ENCODE assay signal across 9 mouse cellular contexts in genomic region chr6:86583601-86584215, GRCm38 (mm10). TPM values are rescaled to one million over a fixed set of nuclear protein-coding genes. Genes with fewer than 3 reads are reported as not detected.
DNase-seq lines count a peak whose midpoint lies in the region; ATAC-seq and TF ChIP-seq lines count a peak whose summit lies in the region.
"Had no signal": no experiment of that assay in that cellular context is flagged by ENCODE, and none has a peak within 500 bp of the region (broad histone marks: within the 10 kb centered on the region; RNA-seq: fewer than 3 reads in every experiment).

No protein-coding gene starts in this region.

- H3K4me2 ChIP-seq in stomach, embryonic 14.5 days (replicated peaks; ENCODE audit: low read depth, low read length): no peak overlapping the region

- no peaks in the 10 kb centered on the region for H3K27me3 ChIP-seq in testis, adult 2 months (ENCODE audit: control insufficient read depth, insufficient read depth, low read length)
- H3K27me3 ChIP-seq in stomach, embryonic 14.5 days (ENCODE audit: control insufficient read depth, insufficient read depth, low read length): no peaks in the 10 kb centered on the region

- H3K36me3 ChIP-seq in testis, adult 2 months (ENCODE audit: control insufficient read depth, insufficient read depth, low read length): no peaks in the 10 kb centered on the region
- H3K36me3 ChIP-seq in stomach, embryonic 14.5 days (ENCODE audit: control insufficient read depth, insufficient read depth, low read length): no peaks in the 10 kb centered on the region

- no peak overlapping the region for H3K4me3 ChIP-seq in testis, adult 2 months (ENCODE audit: control insufficient read depth, low read depth, low read length)
- no peak overlapping the region for H3K4me3 ChIP-seq in stomach, embryonic 14.5 days (ENCODE audit: low read depth, low read length)

- H3K4me1 ChIP-seq in testis, adult 2 months (ENCODE audit: control insufficient read depth, insufficient read depth, low read length): peaks cover 27% of the 10 kb centered on the region
- peaks cover 19% of the 10 kb centered on the region; the same call in 1 of the 2 replicates for H3K4me1 ChIP-seq in stomach, embryonic 14.5 days (ENCODE audit: control insufficient read depth, insufficient read depth, low read length)

- DNase-seq in heart, adult 11 months: peak; percentile 82
- no peak for DNase-seq in heart, postnatal 36 days
- no peak for DNase-seq in testis, postnatal 14 days (ENCODE audit: low spot score)
- no peak for DNase-seq in kidney, postnatal 4 days
- no peak for DNase-seq in urinary bladder, postnatal 4 days (ENCODE audit: low spot score in 2 of 2)

- no peak for TF ChIP-seq POLR2A in testis, adult 2 months (IDR thresholded peaks at IDR 0.05; ENCODE audit: control insufficient read depth, low read depth, low read length)

- intact Hi-C loops in heart, postnatal 36 days (cut with DNase I): loop anchor here (1.0 kb wide), 1 partner anchor 112 kb away; no protein-coding TSS in a partner anchor

- peak overlapping the region; percentile 88; the same call in 1 of the 2 replicates for H3K27ac ChIP-seq in testis, adult 2 months (ENCODE audit: control insufficient read depth, insufficient read depth, low read depth, low read length)
- H3K27ac ChIP-seq in stomach, embryonic 14.5 days (ENCODE audit: low read length): peak overlapping the region; percentile 48; the same call in 1 of the 2 replicates

- 83% methylated on average over 8 of the region's 8 CpGs for WGBS in stomach, embryonic 14.5 days

- no peak overlapping the region for H3K9ac ChIP-seq in stomach, embryonic 14.5 days (replicated peaks; ENCODE audit: low read depth, low read length)

- TF ChIP-seq CTCF in testis, adult 2 months (IDR thresholded peaks at IDR 0.05; ENCODE audit: control insufficient read depth, insufficient read depth, insufficient replicate concordance, low read depth, low read length): no peak

- peak; percentile 65 for ATAC-seq in inflammation-experienced regulatory T-cells, adult 6 months
- ATAC-seq in stomach, embryonic 14.5 days (ENCODE audit: insufficient number of reproducible peaks, insufficient read depth, low FRiP score, low read depth): no peak

- H3K9me3 ChIP-seq in stomach, embryonic 14.5 days (ENCODE audit: control insufficient read depth, low read depth, low read length): no peaks in the 10 kb centered on the region

RNA-seq across cellular contexts. Expression of gene Asprv1, which starts 44.3 kb away (rescaled TPM):
- not detected for total RNA-seq in heart, postnatal 36 days (2021)
- polyA plus RNA-seq in testis, adult 2 months (2012; rRNA removed): 0.75 and 0.77 TPM in 2 replicates
- under 1 TPM; 0.21 to 0.39 (median 0.38) TPM for polyA plus RNA-seq in inflammation-experienced regulatory T-cells, adult 6 months (2017; shearing (Covaris generic))
- 3.1 and 5.4 TPM in 2 replicates for polyA plus RNA-seq in stomach, embryonic 14.5 days (2014; fragmentation: Nextera tagmentation; extraction: Ambion mirVana)
- total RNA-seq: monocyte, adult 5-6 weeks had no signal

RNA-seq across cellular contexts. Expression of gene Pcbp1, which starts 57.6 kb away (rescaled TPM):
- total RNA-seq in heart, postnatal 36 days (2021): 100 to 1,000 TPM; 147 to 159 TPM
- polyA plus RNA-seq in testis, adult 2 months (2012; rRNA removed): 91.6 and 99.3 TPM in 2 replicates
- polyA plus RNA-seq in inflammation-experienced regulatory T-cells, adult 6 months (2017; shearing (Covaris generic)): 10 to 100 TPM; 26.3 to 32.5 (median 29.3) TPM
- 230 and 234 TPM in 2 replicates for polyA plus RNA-seq in stomach, embryonic 14.5 days (2014; fragmentation: Nextera tagmentation; extraction: Ambion mirVana)
